Mouse (Mus musculus) forebrain, embryonic 16.5 days (tissue): ENCODE measurements around the gene Ddr1. TPM values are rescaled to one million over a fixed set of nuclear protein-coding genes. Genes with fewer than 3 reads are reported as not detected.

ENCODE experiments used
- ATAC-seq: fragments of 200-750 bp; cut with Nextera tagmentation; 2 replicates; pipeline ENCODE4 v1.8.0; 2017; ENCODE audit warnings: mild to moderate bottlenecking, moderate library complexity
- H3K27ac ChIP-seq: fragments of 300-500 bp; sonication (generic); 2 replicates; pipeline ENCODE4 v1.5.1; 2014; ENCODE audit warnings: low read length, control low read depth
- H3K27me3 ChIP-seq: fragments of 300-500 bp; sonication (generic); replicated peaks from 2 replicates; pipeline ENCODE4 v1.6.1; 2014; ENCODE audit warnings: low read length; ENCODE audit not compliant: control insufficient read depth, insufficient read depth
- H3K36me3 ChIP-seq: fragments of 300-500 bp; sonication (generic); 2 replicates; pipeline ENCODE4 v1.6.1; 2014; ENCODE audit not compliant: control insufficient read depth, insufficient read depth
- H3K4me1 ChIP-seq: fragments of 300-500 bp; sonication (generic); replicated peaks from 2 replicates; pipeline ENCODE4 v1.6.1; 2014; ENCODE audit warnings: low read length; ENCODE audit not compliant: control insufficient read depth, insufficient read depth
- H3K4me2 ChIP-seq: fragments of 300-500 bp; sonication (generic); 2 replicates; pipeline ENCODE4 v1.6.1; 2014; ENCODE audit warnings: mild to moderate bottlenecking, low read length, control low read depth
- H3K4me3 ChIP-seq: fragments of 300-500 bp; sonication (generic); replicated peaks from 2 replicates; pipeline ENCODE4 v1.5.1; 2014; ENCODE audit warnings: mild to moderate bottlenecking, low read length, control low read depth
- H3K9ac ChIP-seq: fragments of 300-500 bp; sonication (generic); replicated peaks from 2 replicates; pipeline ENCODE4 v1.6.1; 2014; ENCODE audit warnings: low read depth, low read length, control low read depth
- H3K9me3 ChIP-seq: fragments of 300-500 bp; sonication (generic); 2 replicates; pipeline ENCODE4 v1.6.1; 2016; ENCODE audit warnings: low read length; ENCODE audit not compliant: control insufficient read depth
- WGBS: fragments of 180-500 bp; shearing (Covaris S2); extraction: QIAGEN DNeasy Blood & Tissue Kit; methylation state at CpG from one replicate; pipeline ENCODE4 v1.1.7; 2014; 5-methylcytosine and 5-hydroxymethylcytosine counted together
- polyA plus RNA-seq: library from polyadenylated mRNA; unstranded; fragments of >200 nt; fragmentation: Nextera tagmentation; extraction: Ambion mirVana; gene quantifications from 2 replicates; pipeline ENCODE4 v1.2.1, GENCODE M21; 2015

Ddr1 gene
- polyA plus RNA-seq, 1 experiment from 2014 or later, result 113 TPM

- Histone ChIP-seq H3K4me2 (no peak overlapping the region), H3K27ac (peak overlapping the region; percentile 6; the same call in 1 of the 2 replicates), H3K9me3 (no peaks in the 10 kb centered on the region), H3K4me3 (no peak overlapping the region), H3K27me3 (no peaks in the 10 kb centered on the region), H3K9ac (no peak overlapping the region), H3K4me1 (peaks cover 48% of the 10 kb centered on the region), H3K36me3 (no peaks in the 10 kb centered on the region)
- no peak for ATAC-seq
- WGBS, result 18% methylated on average over 4 of the region's 4 CpGs
Observed at GRCm38 (mm10) chr17:35705836-35706235, 1.4 kb upstream of the Ddr1 start.

GRCm38 (mm10) chr17:35703751-35704271 lies 610 bp downstream of the Ddr1 start:
- peak overlapping the region; percentile 49 for H3K4me3 ChIP-seq
- ATAC-seq, result peak; percentile 46
- H3K9me3 ChIP-seq, result no peaks in the 10 kb centered on the region
- H3K36me3 ChIP-seq, result no peaks in the 10 kb centered on the region
- H3K27me3 ChIP-seq, result no peaks in the 10 kb centered on the region
- WGBS, result under 1% methylated on average over 14 of the region's 14 CpGs
- H3K27ac ChIP-seq, result peak overlapping the region; percentile 97
- peaks cover 50% of the 10 kb centered on the region for H3K4me1 ChIP-seq
- H3K9ac ChIP-seq, result peak overlapping the region; percentile 74
- peak overlapping the region; percentile 60 for H3K4me2 ChIP-seq

- no peak for ATAC-seq
- Histone ChIP-seq H3K27ac (peak overlapping the region; percentile 100), H3K4me3 (peak overlapping the region; percentile 80), H3K4me2 (peak overlapping the region; percentile 90), H3K36me3 (no peaks in the 10 kb centered on the region), H3K27me3 (no peaks in the 10 kb centered on the region), H3K9me3 (no peaks in the 10 kb centered on the region), H3K4me1 (peaks cover 57% of the 10 kb centered on the region), H3K9ac (peak overlapping the region; percentile 38)
- WGBS, result 4% methylated on average over 2 of the region's 2 CpGs
Observed at GRCm38 (mm10) chr17:35703065-35703464, 1.4 kb downstream of the Ddr1 start.

- ATAC-seq, result no peak
- no peaks in the 10 kb centered on the region for H3K9me3 ChIP-seq
- H3K4me2 ChIP-seq, result peak overlapping the region; percentile 90
- WGBS, result 5% methylated on average over 4 of the region's 4 CpGs
- peaks cover 61% of the 10 kb centered on the region for H3K4me1 ChIP-seq
- peak overlapping the region; percentile 100 for H3K27ac ChIP-seq
- no peaks in the 10 kb centered on the region for H3K36me3 ChIP-seq
- H3K9ac ChIP-seq, result peak overlapping the region; percentile 90
- no peaks in the 10 kb centered on the region for H3K27me3 ChIP-seq
- peak overlapping the region; percentile 80 for H3K4me3 ChIP-seq
Observed at GRCm38 (mm10) chr17:35702605-35703004, 1.8 kb downstream of the Ddr1 start.

- Histone ChIP-seq H3K27me3 (no peaks in the 10 kb centered on the region), H3K27ac (peak overlapping the region; percentile 100), H3K4me1 (peaks cover 66% of the 10 kb centered on the region), H3K4me3 (peak overlapping the region; percentile 80), H3K36me3 (no peaks in the 10 kb centered on the region), H3K9me3 (no peaks in the 10 kb centered on the region), H3K9ac (peak overlapping the region; percentile 90), H3K4me2 (peak overlapping the region; percentile 90)
- WGBS, result 1% methylated on average over 16 of the region's 16 CpGs
- no peak for ATAC-seq
Observed at GRCm38 (mm10) chr17:35701978-35702461, 2.4 kb downstream of the Ddr1 start.

- H3K9ac ChIP-seq, result peak overlapping the region; percentile 90
- H3K27me3 ChIP-seq, result no peaks in the 10 kb centered on the region
- no peaks in the 10 kb centered on the region for H3K9me3 ChIP-seq
- H3K4me2 ChIP-seq, result peak overlapping the region; percentile 90
- no peaks in the 10 kb centered on the region for H3K36me3 ChIP-seq
- peak overlapping the region; percentile 80 for H3K4me3 ChIP-seq
- WGBS, result under 1% methylated on average over 16 of the region's 16 CpGs
- peak overlapping the region; percentile 100 for H3K27ac ChIP-seq
- no peak for ATAC-seq
- H3K4me1 ChIP-seq, result peaks cover 73% of the 10 kb centered on the region
Observed at GRCm38 (mm10) chr17:35701203-35701977, 3.0 kb downstream of the Ddr1 start.

- 0% methylated on average over 39 of the region's 66 CpGs for WGBS
- no peaks in the 10 kb centered on the region for H3K36me3 ChIP-seq
- ATAC-seq, result peak; percentile 68
Observed at GRCm38 (mm10) chr17:35700371-35700961, 4.0 kb downstream of the Ddr1 start.

GRCm38 (mm10) chr17:35699919-35700318 lies 4.5 kb downstream of the Ddr1 start:
- peak overlapping the region; percentile 90 for H3K9ac ChIP-seq
- H3K4me1 ChIP-seq, result peaks cover 64% of the 10 kb centered on the region
- no peaks in the 10 kb centered on the region for H3K9me3 ChIP-seq
- H3K4me2 ChIP-seq, result peak overlapping the region; percentile 90
- 2% methylated on average over 19 of the region's 19 CpGs for WGBS
- H3K27ac ChIP-seq, result peak overlapping the region; percentile 100
- ATAC-seq, result no peak
- H3K36me3 ChIP-seq, result 0 out of 2 replicates have a peak, but pooled peaks cover 2% of the 10 kb centered on the region
- no peaks in the 10 kb centered on the region for H3K27me3 ChIP-seq
- H3K4me3 ChIP-seq, result peak overlapping the region; percentile 80

More at GRCm38 (mm10) chr17:35700371-35700961, 4.0 kb downstream of the Ddr1 start:
- Histone ChIP-seq H3K4me1 (peaks cover 67% of the 10 kb centered on the region), H3K27me3 (no peaks in the 10 kb centered on the region), H3K4me3 (peak overlapping the region; percentile 80), H3K9ac (peak overlapping the region; percentile 90), H3K4me2 (peak overlapping the region; percentile 90), H3K27ac (peak overlapping the region; percentile 100), H3K9me3 (no peaks in the 10 kb centered on the region)

GRCm38 (mm10) chr17:35698501-35698883 lies 5.9 kb downstream of the Ddr1 start:
- Histone ChIP-seq H3K27me3 (no peaks in the 10 kb centered on the region), H3K36me3 (peaks cover 3% of the 10 kb centered on the region; the same call in 1 of the 2 replicates), H3K9ac (peak overlapping the region; percentile 78), H3K4me3 (peak overlapping the region; percentile 51), H3K4me1 (peaks cover 50% of the 10 kb centered on the region), H3K4me2 (peak overlapping the region; percentile 90), H3K9me3 (no peaks in the 10 kb centered on the region), H3K27ac (peak overlapping the region; percentile 100)
- WGBS, result 5% methylated on average over 5 of the region's 5 CpGs
- ATAC-seq, result no peak
